14 mouse cellular contexts compared by ENCODE assay signal in the genomic region with DNA sequence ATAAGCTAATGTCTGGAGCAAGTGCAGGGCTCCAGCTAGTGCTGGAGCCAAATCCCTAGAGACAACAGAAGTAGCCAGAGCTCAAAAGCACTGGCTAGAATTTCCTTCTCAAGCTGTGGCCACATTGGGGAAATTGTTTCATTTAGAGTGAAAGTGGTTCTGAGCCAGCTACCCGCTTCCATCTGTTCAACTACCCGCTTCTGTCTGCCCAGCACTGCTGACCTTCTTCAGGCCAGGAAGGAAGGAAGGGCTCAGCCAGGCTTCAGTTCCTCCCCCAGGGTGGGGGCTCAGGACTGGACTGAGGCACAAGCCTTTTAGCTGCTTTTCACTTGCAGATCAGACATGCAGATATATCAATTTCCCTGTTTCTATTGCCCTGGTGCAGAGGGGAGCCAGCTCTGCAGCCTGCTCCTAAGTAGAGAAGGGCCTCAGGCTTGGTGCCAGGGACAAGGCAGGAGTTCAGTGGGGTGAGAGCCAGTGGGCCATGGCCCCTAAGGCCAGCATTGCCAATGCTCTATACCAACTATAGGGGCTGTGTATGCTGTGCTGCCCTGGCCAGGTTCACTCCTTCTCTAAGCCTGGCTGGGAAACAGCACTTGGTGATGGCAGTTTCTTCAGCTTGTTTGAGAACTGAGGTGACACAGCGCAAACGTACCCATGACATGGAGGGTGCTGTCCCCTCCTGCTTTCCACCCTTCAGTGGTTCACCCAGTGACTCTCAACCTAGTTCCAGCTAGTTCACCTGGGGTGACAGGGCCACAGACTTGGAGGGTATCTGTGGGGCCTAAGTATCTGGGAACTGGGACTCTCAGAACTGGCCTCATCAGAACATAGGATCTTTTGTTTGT. TPM values are rescaled to one million over a fixed set of nuclear protein-coding genes. Genes with fewer than 3 reads are reported as not detected.
DNase-seq lines count a peak whose midpoint lies in the region; ATAC-seq and TF ChIP-seq lines count a peak whose summit lies in the region.
"Had no signal": no experiment of that assay in that cellular context is flagged by ENCODE, and none has a peak within 500 bp of the region (broad histone marks: within the 10 kb centered on the region; RNA-seq: fewer than 3 reads in every experiment).

No protein-coding gene starts in this region.

- TF ChIP-seq POLR2A in cerebellum, adult 2 months (IDR thresholded peaks at IDR 0.05; ENCODE audit: borderline replicate concordance, insufficient read depth, low read length) = no peak
- no peak for TF ChIP-seq POLR2A in thymus, adult 2 months (IDR thresholded peaks at IDR 0.05; ENCODE audit: control insufficient read depth, extremely low read depth, insufficient read depth, low read length, poor library complexity)

- H3K9ac ChIP-seq in heart, embryonic 13.5 days = 0 out of 2 replicates have a peak overlapping the region, but pooled peaks have one; percentile 6
- H3K9ac ChIP-seq: liver, embryonic 13.5 days had no signal

- ATAC-seq in heart, embryonic 13.5 days (ENCODE audit: extremely low read depth, insufficient number of reproducible peaks, low FRiP score, low TSS enrichment) = no peak

- no peaks in the 10 kb centered on the region for H3K9me3 ChIP-seq in heart, embryonic 13.5 days
- H3K9me3 ChIP-seq: G1E; liver, embryonic 13.5 days had no signal

- no peaks in the 10 kb centered on the region for H3K27me3 ChIP-seq in heart, embryonic 13.5 days (replicated peaks)
- H3K27me3 ChIP-seq in cerebellum, adult 2 months (ENCODE audit: control insufficient read depth, insufficient read depth, low read length) = no peaks in the 10 kb centered on the region
- H3K27me3 ChIP-seq in thymus, adult 2 months (ENCODE audit: control insufficient read depth, insufficient read depth, low read length) = no peaks in the 10 kb centered on the region
- H3K27me3 ChIP-seq: liver, embryonic 13.5 days had no signal

- 69% methylated on average over 4 of the region's 4 CpGs for WGBS in heart, embryonic 13.5 days
- whole genome bisulfite sequencing in cerebellum, adult 2 months = 41% methylated on average over 4 of the region's 4 CpGs
- 92% methylated on average over 4 of the region's 4 CpGs for WGBS in thymus, adult 2 months

- no peaks in the 10 kb centered on the region for H3K36me3 ChIP-seq in heart, embryonic 13.5 days
- H3K36me3 ChIP-seq in thymus, adult 2 months (ENCODE audit: control insufficient read depth, insufficient read depth, low read length) = peaks cover 27% of the 10 kb centered on the region
- H3K36me3 ChIP-seq: liver, embryonic 13.5 days had no signal

- H3K4me1 ChIP-seq in heart, embryonic 13.5 days = peaks cover 10% of the 10 kb centered on the region
- H3K4me1 ChIP-seq in cerebellum, adult 2 months (ENCODE audit: control insufficient read depth, insufficient read depth, low read length) = peaks cover 28% of the 10 kb centered on the region
- peaks cover 58% of the 10 kb centered on the region for H3K4me1 ChIP-seq in thymus, adult 2 months (replicated peaks; ENCODE audit: control insufficient read depth, insufficient read depth, low read length)

- H3K27ac ChIP-seq in heart, embryonic 13.5 days (replicated peaks) = peak overlapping the region; percentile 17; the same call in 1 of the 2 replicates
- peak overlapping the region; percentile 4; the same call in 1 of the 2 replicates for H3K27ac ChIP-seq in cerebellum, adult 2 months (ENCODE audit: insufficient read depth, low read length)
- no peak overlapping the region for H3K27ac ChIP-seq in thymus, adult 2 months (ENCODE audit: control insufficient read depth, insufficient read depth, low read length)
- H3K27ac ChIP-seq: liver, embryonic 13.5 days had no signal

- DNase-seq in heart, postnatal 14 days = no peak
- peak; percentile 42 to 49 for DNase-seq in lung, postnatal 4 days
- no peak for DNase-seq in lung, postnatal 14 days
- DNase-seq in cerebellum, adult 2 months = peak; percentile 65 to 78
- peak; percentile 43 for DNase-seq in kidney, postnatal 14 days
- DNase-seq in thymus, adult 2 months = no peak
- DNase-seq in Muller cell, postnatal 12 days (ENCODE audit: inconsistent ontology term) = no peak
- DNase-seq: gastrocnemius, postnatal 14 days; liver, embryonic 13.5 days; right cerebral cortex, postnatal 25 days; thymus, postnatal 4 days had no signal

- no peak overlapping the region for H3K4me3 ChIP-seq in heart, embryonic 13.5 days
- H3K4me3 ChIP-seq in cerebellum, adult 2 months (replicated peaks; ENCODE audit: insufficient read depth, low read depth, low read length) = no peak overlapping the region
- H3K4me3 ChIP-seq in thymus, adult 2 months (ENCODE audit: control insufficient read depth, insufficient read depth, low read length) = no peak overlapping the region
- H3K4me3 ChIP-seq: liver, embryonic 13.5 days had no signal

- TF ChIP-seq CTCF in cerebellum, adult 2 months (IDR thresholded peaks at IDR 0.05; ENCODE audit: borderline replicate concordance, insufficient read depth, low read depth, low read length) = no peak
- no peak for TF ChIP-seq CTCF in thymus, adult 2 months (IDR thresholded peaks at IDR 0.05; ENCODE audit: borderline replicate concordance, control insufficient read depth, extremely low read depth, insufficient read depth, low read length, poor library complexity)

- H3K4me2 ChIP-seq in heart, embryonic 13.5 days = no peak overlapping the region
- H3K4me2 ChIP-seq: liver, embryonic 13.5 days had no signal

- intact Hi-C loops in heart, postnatal 14 days (cut with DNase I) = no loop called here

RNA-seq across cellular contexts. Expression of a gene that starts 6.2 kb away (rescaled TPM):
- 10.5 and 11.2 TPM in 2 replicates for polyA plus RNA-seq in heart, embryonic 13.5 days (2015; fragmentation: Nextera tagmentation; extraction: Ambion mirVana)
- 10 to 100 TPM; 13.9 to 15.4 TPM for total RNA-seq in heart, postnatal 14 days (2021)
- 4.9 and 5.4 TPM in 2 replicates for polyA plus RNA-seq in cerebellum, adult 2 months (2012; rRNA removed)
- polyA plus RNA-seq in thymus, adult 2 months (2012; rRNA removed) = 119 and 124 TPM in 2 replicates

RNA-seq across cellular contexts. Expression of a gene that starts 24.7 kb away (rescaled TPM):
- polyA plus RNA-seq in heart, embryonic 13.5 days (2015; fragmentation: Nextera tagmentation; extraction: Ambion mirVana) = 1.5 and 1.6 TPM in 2 replicates
- under 1 TPM; 0.07 to 0.24 TPM for total RNA-seq in heart, postnatal 14 days (2021)
- 0.08 and 0.11 TPM in 2 replicates for polyA plus RNA-seq in cerebellum, adult 2 months (2012; rRNA removed)
- 8.9 and 9.5 TPM in 2 replicates for polyA plus RNA-seq in thymus, adult 2 months (2012; rRNA removed)
- total RNA-seq: monocyte, adult 5-6 weeks had no signal
- polyA plus RNA-seq: G1E had no signal

Comparison
In these comparisons a context has a peak if more than half of its experiments do, and no peak if none do; other contexts are left out.
1. DNase-seq: peak in lung, postnatal 4 days (2 of 2), cerebellum, adult 2 months (2 of 2) and kidney, postnatal 14 days (single experiment); none in heart, postnatal 14 days (0 of 2), lung, postnatal 14 days (single experiment), thymus, adult 2 months (single experiment) and Muller cell, postnatal 12 days (single experiment).